Mouse (Mus musculus): ENCODE data around the gene Rbfox3.

The Rbfox3 gene

GRCm38 (mm10) chr11:118583573-118583972 is 327.8 kb downstream of the Rbfox3 start:
- DNase-seq, result no peak

GRCm38 (mm10) chr11:118581019-118581418 is 330.4 kb downstream of the Rbfox3 start:
- DNase-seq, result no peak

- DNase-seq, result no peak
These were observed 331.8 kb downstream of the Rbfox3 start for GRCm38 (mm10) chr11:118579622-118580021.

- DNase-seq, result no peak
These were observed 334.1 kb downstream of the Rbfox3 start for GRCm38 (mm10) chr11:118577271-118577670.

- DNase-seq, result no peak
These were observed 334.8 kb downstream of the Rbfox3 start for GRCm38 (mm10) chr11:118576611-118577010.

- no peak for DNase-seq
These were observed 337.0 kb downstream of the Rbfox3 start for GRCm38 (mm10) chr11:118574418-118574817.

GRCm38 (mm10) chr11:118573569-118573968 is 337.8 kb downstream of the Rbfox3 start:
- DNase-seq, result peak; percentile 78 to 80

- DNase-seq, result no peak
These were observed 338.4 kb downstream of the Rbfox3 start for GRCm38 (mm10) chr11:118573000-118573399.

GRCm38 (mm10) chr11:118570164-118570563 is 341.2 kb downstream of the Rbfox3 start:
- no peak for DNase-seq

- DNase-seq, result peak in 1 of 2 experiments; percentile 5
These were observed 341.8 kb downstream of the Rbfox3 start for GRCm38 (mm10) chr11:118569571-118570062.

GRCm38 (mm10) chr11:118563877-118564276 is 347.5 kb downstream of the Rbfox3 start:
- no peak for DNase-seq

GRCm38 (mm10) chr11:118562847-118563246 is 348.6 kb downstream of the Rbfox3 start:
- no peak for DNase-seq

GRCm38 (mm10) chr11:118558193-118558592 is 353.2 kb downstream of the Rbfox3 start:
- no peak for DNase-seq

GRCm38 (mm10) chr11:118555631-118556030 is 355.8 kb downstream of the Rbfox3 start:
- DNase-seq, result peak in 1 of 2 experiments; percentile 29

GRCm38 (mm10) chr11:118554542-118554941 is 356.9 kb downstream of the Rbfox3 start:
- DNase-seq, result no peak

GRCm38 (mm10) chr11:118553926-118554325 is 357.5 kb downstream of the Rbfox3 start:
- DNase-seq, result no peak

GRCm38 (mm10) chr11:118553001-118553400 is 358.4 kb downstream of the Rbfox3 start:
- DNase-seq, result no peak

GRCm38 (mm10) chr11:118552478-118552877 is 358.9 kb downstream of the Rbfox3 start:
- DNase-seq, result no peak

- DNase-seq, result no peak
These were observed 359.7 kb downstream of the Rbfox3 start for GRCm38 (mm10) chr11:118551705-118552104.

- DNase-seq, result no peak
These were observed 360.4 kb downstream of the Rbfox3 start for GRCm38 (mm10) chr11:118550773-118551520.

GRCm38 (mm10) chr11:118548242-118548641 is 363.2 kb downstream of the Rbfox3 start:
- no peak for DNase-seq

- DNase-seq, result no peak
These were observed 365.1 kb downstream of the Rbfox3 start for GRCm38 (mm10) chr11:118546269-118546668.

GRCm38 (mm10) chr11:118545690-118546089 is 365.7 kb downstream of the Rbfox3 start:
- peak; percentile 43 to 48 for DNase-seq

- no peak for DNase-seq
These were observed 366.8 kb downstream of the Rbfox3 start for GRCm38 (mm10) chr11:118544564-118544963.

GRCm38 (mm10) chr11:118542906-118543305 is 368.5 kb downstream of the Rbfox3 start:
- DNase-seq, result no peak

Data from kidney, postnatal 4 days (tissue).